In genomic region chr4:129227985-129228381, GRCm38 (mm10) we compare ENCODE assay signal across 9 mouse cellular contexts. TPM values are rescaled to one million over a fixed set of nuclear protein-coding genes. Genes with fewer than 3 reads are reported as not detected.
DNase-seq lines count a peak whose midpoint lies in the region; ATAC-seq and TF ChIP-seq lines count a peak whose summit lies in the region.
"Had no signal": no experiment of that assay in that cellular context is flagged by ENCODE, and none has a peak within 500 bp of the region (broad histone marks: within the 10 kb centered on the region; RNA-seq: fewer than 3 reads in every experiment).

No protein-coding gene starts in this region.

- TF ChIP-seq EP300 in liver, postnatal 0 days (IDR thresholded peaks at IDR 0.05; ENCODE audit: low read depth), result no peak

- TF ChIP-seq POLR2A in small intestine, adult 2 months (IDR thresholded peaks at IDR 0.05; ENCODE audit: low read depth, low read length), result no peak

- no peaks in the 10 kb centered on the region for H3K9me3 ChIP-seq in liver, embryonic 12.5 days (replicated peaks)
- no peaks in the 10 kb centered on the region for H3K9me3 ChIP-seq in liver, postnatal 0 days (ENCODE audit: low read length)
- no peaks in the 10 kb centered on the region for H3K9me3 ChIP-seq in embryonic facial prominence, embryonic 13.5 days
- no peaks in the 10 kb centered on the region for H3K9me3 ChIP-seq in kidney, postnatal 0 days (replicated peaks; ENCODE audit: low read length)

- H3K27ac ChIP-seq in liver, embryonic 12.5 days, result no peak overlapping the region
- H3K27ac ChIP-seq in liver, postnatal 0 days (ENCODE audit: low read depth), result no peak overlapping the region
- 0 out of 2 replicates have a peak overlapping the region, but pooled peaks have one; percentile 66 for H3K27ac ChIP-seq in embryonic facial prominence, embryonic 13.5 days
- H3K27ac ChIP-seq in kidney, postnatal 0 days, result no peak overlapping the region
- no peak overlapping the region for H3K27ac ChIP-seq in small intestine, adult 2 months (ENCODE audit: insufficient read depth, low read depth, low read length)
- H3K27ac ChIP-seq: liver, embryonic 14.5 days had no signal

- H3K4me1 ChIP-seq in liver, embryonic 12.5 days, result peaks cover 46% of the 10 kb centered on the region
- peaks cover 17% of the 10 kb centered on the region for H3K4me1 ChIP-seq in liver, postnatal 0 days (ENCODE audit: insufficient read depth)
- H3K4me1 ChIP-seq in embryonic facial prominence, embryonic 13.5 days, result peaks cover 81% of the 10 kb centered on the region
- peaks cover 18% of the 10 kb centered on the region for H3K4me1 ChIP-seq in kidney, postnatal 0 days (replicated peaks; ENCODE audit: insufficient read depth, low read length)
- peaks cover 49% of the 10 kb centered on the region for H3K4me1 ChIP-seq in small intestine, adult 2 months (ENCODE audit: control insufficient read depth, insufficient read depth, insufficient read length, low read length)

- no peak overlapping the region for H3K4me3 ChIP-seq in liver, embryonic 12.5 days
- H3K4me3 ChIP-seq in liver, postnatal 0 days (ENCODE audit: low read depth, low read length), result no peak overlapping the region
- H3K4me3 ChIP-seq in embryonic facial prominence, embryonic 13.5 days, result peak overlapping the region; percentile 33
- no peak overlapping the region for H3K4me3 ChIP-seq in kidney, postnatal 0 days (replicated peaks; ENCODE audit: low read depth, low read length)
- peak overlapping the region; percentile 16; the same call in 1 of the 2 replicates for H3K4me3 ChIP-seq in small intestine, adult 2 months (ENCODE audit: low read depth, low read length)

- H3K4me2 ChIP-seq in liver, embryonic 12.5 days, result peak overlapping the region; percentile 34; the same call in 1 of the 2 replicates
- no peak overlapping the region for H3K4me2 ChIP-seq in liver, postnatal 0 days (ENCODE audit: low read depth, low read length)
- peak overlapping the region; percentile 56 for H3K4me2 ChIP-seq in embryonic facial prominence, embryonic 13.5 days
- H3K4me2 ChIP-seq in kidney, postnatal 0 days (ENCODE audit: low read length), result peak overlapping the region; percentile 54

- no peak for TF ChIP-seq CTCF in liver, postnatal 0 days (IDR thresholded peaks at IDR 0.05; ENCODE audit: low read depth)
- no peak for TF ChIP-seq CTCF in kidney, postnatal 0 days (IDR thresholded peaks at IDR 0.05; ENCODE audit: low read depth)
- no peak for TF ChIP-seq CTCF in small intestine, adult 2 months (IDR thresholded peaks at IDR 0.05; ENCODE audit: extremely low read depth, insufficient read length, insufficient replicate concordance, low read depth, low read length)

- no peak for ATAC-seq in liver, embryonic 12.5 days
- ATAC-seq in liver, postnatal 0 days, result no peak
- no peak for ATAC-seq in embryonic facial prominence, embryonic 13.5 days (ENCODE audit: insufficient number of reproducible peaks, insufficient read depth, low FRiP score, low TSS enrichment, low read depth)
- ATAC-seq in kidney, postnatal 0 days (replicated peaks; ENCODE audit: low FRiP score, low read depth), result no peak
- no peak for ATAC-seq in megakaryocyte progenitor cell, adult 5-6 weeks (replicated peaks; ENCODE audit: poor library complexity)
- ATAC-seq in erythroid progenitor cell, adult 5-6 weeks (replicated peaks; ENCODE audit: low FRiP score, poor library complexity, severe bottlenecking), result no peak

- WGBS in liver, embryonic 12.5 days (ENCODE audit: insufficient replicate concordance), result 45% methylated on average over 8 of the region's 8 CpGs
- WGBS in liver, postnatal 0 days (ENCODE audit: insufficient replicate concordance), result 51% methylated on average over 8 of the region's 8 CpGs
- WGBS in embryonic facial prominence, embryonic 13.5 days, result 23% methylated on average over 8 of the region's 8 CpGs
- 22% methylated on average over 8 of the region's 8 CpGs for WGBS in kidney, postnatal 0 days
- WGBS in small intestine, adult 2 months, result 29% methylated on average over 8 of the region's 8 CpGs

- H3K9ac ChIP-seq in liver, embryonic 12.5 days, result no peak overlapping the region
- H3K9ac ChIP-seq in liver, postnatal 0 days (replicated peaks), result no peak overlapping the region
- peak overlapping the region; percentile 61 for H3K9ac ChIP-seq in embryonic facial prominence, embryonic 13.5 days
- H3K9ac ChIP-seq in kidney, postnatal 0 days (ENCODE audit: low read depth, low read length), result no peak overlapping the region
- H3K9ac ChIP-seq: liver, embryonic 14.5 days had no signal

- H3K27me3 ChIP-seq in liver, embryonic 12.5 days (replicated peaks), result peaks cover 99% of the 10 kb centered on the region
- H3K27me3 ChIP-seq in liver, postnatal 0 days (ENCODE audit: insufficient read depth, low read length), result peaks cover 2% of the 10 kb centered on the region; the same call in 1 of the 2 replicates
- H3K27me3 ChIP-seq in embryonic facial prominence, embryonic 13.5 days, result peaks cover 25% of the 10 kb centered on the region
- H3K27me3 ChIP-seq in kidney, postnatal 0 days (ENCODE audit: insufficient read depth, low read length), result no peaks in the 10 kb centered on the region
- H3K27me3 ChIP-seq in small intestine, adult 2 months (ENCODE audit: control insufficient read depth, insufficient read depth, low read length), result no peaks in the 10 kb centered on the region

- DNase-seq in liver, postnatal 0 days, result no peak
- no peak for DNase-seq in kidney, postnatal 0 days (ENCODE audit: low spot score)
- DNase-seq in yolk sac, embryonic 10.5 days (ENCODE audit: low spot score), result no peak

- H3K36me3 ChIP-seq in liver, embryonic 12.5 days, result no peaks in the 10 kb centered on the region
- H3K36me3 ChIP-seq in liver, postnatal 0 days (replicated peaks; ENCODE audit: insufficient read depth, low read length), result no peaks in the 10 kb centered on the region
- H3K36me3 ChIP-seq in embryonic facial prominence, embryonic 13.5 days, result peaks cover 24% of the 10 kb centered on the region
- H3K36me3 ChIP-seq in kidney, postnatal 0 days (ENCODE audit: insufficient read depth, low read length), result peaks cover 8% of the 10 kb centered on the region; the same call in 1 of the 2 replicates
- peaks cover 32% of the 10 kb centered on the region for H3K36me3 ChIP-seq in small intestine, adult 2 months (ENCODE audit: control insufficient read depth, insufficient read depth, low read length)

RNA-seq across cellular contexts. Expression of gene C77080, which starts 33.2 kb away (rescaled TPM):
- 0.72 and 0.92 TPM in 2 replicates for polyA plus RNA-seq in liver, embryonic 12.5 days (2016; fragmentation: Nextera tagmentation; extraction: Ambion mirVana)
- polyA plus RNA-seq in liver, postnatal 0 days (2015; fragmentation: Nextera tagmentation; extraction: Ambion mirVana), result 1.4 and 1.8 TPM in 2 replicates
- 7.6 and 8.4 TPM in 2 replicates for polyA plus RNA-seq in embryonic facial prominence, embryonic 13.5 days (2015; fragmentation: Nextera tagmentation; extraction: Ambion mirVana)
- polyA plus RNA-seq in kidney, postnatal 0 days (2015; fragmentation: Nextera tagmentation; extraction: Ambion mirVana), result 9.8 and 11.3 TPM in 2 replicates
- polyA plus RNA-seq in small intestine, adult 2 months (2012; rRNA removed), result 102 and 267 TPM in 2 replicates
- total RNA-seq in megakaryocyte progenitor cell, adult 5-6 weeks (2015), result 0.12 and 0.25 TPM in 2 replicates
- total RNA-seq in megakaryocyte progenitor cell, adult 5-6 weeks (2017), result not detected in 2 replicates
- not detected in 2 replicates for total RNA-seq in erythroid progenitor cell, adult 5-6 weeks (2015; ENCODE audit: low replicate concordance)
- total RNA-seq in erythroid progenitor cell, adult 5-6 weeks (2017; ENCODE audit: low replicate concordance), result not detected in 2 replicates

RNA-seq across cellular contexts. Expression of gene Yars, which starts 38.4 kb away (rescaled TPM):
- polyA plus RNA-seq in liver, embryonic 12.5 days (2016; fragmentation: Nextera tagmentation; extraction: Ambion mirVana), result 92.4 and 92.9 TPM in 2 replicates
- 23.0 and 25.7 TPM in 2 replicates for polyA plus RNA-seq in liver, postnatal 0 days (2015; fragmentation: Nextera tagmentation; extraction: Ambion mirVana)
- polyA plus RNA-seq in embryonic facial prominence, embryonic 13.5 days (2015; fragmentation: Nextera tagmentation; extraction: Ambion mirVana), result 80.0 and 84.5 TPM in 2 replicates
- 48.9 and 55.9 TPM in 2 replicates for polyA plus RNA-seq in kidney, postnatal 0 days (2015; fragmentation: Nextera tagmentation; extraction: Ambion mirVana)
- polyA plus RNA-seq in small intestine, adult 2 months (2012; rRNA removed), result 5.5 and 7.8 TPM in 2 replicates
- total RNA-seq in megakaryocyte progenitor cell, adult 5-6 weeks (2015), result 25.2 and 28.0 TPM in 2 replicates
- total RNA-seq in megakaryocyte progenitor cell, adult 5-6 weeks (2017), result 55.3 and 60.7 TPM in 2 replicates
- 21.0 and 29.9 TPM in 2 replicates for total RNA-seq in erythroid progenitor cell, adult 5-6 weeks (2015; ENCODE audit: low replicate concordance)
- 25.3 and 61.2 TPM in 2 replicates for total RNA-seq in erythroid progenitor cell, adult 5-6 weeks (2017; ENCODE audit: low replicate concordance)

RNA-seq across cellular contexts. Expression of gene S100pbp, which starts 38.5 kb away (rescaled TPM):
- 10.9 and 12.1 TPM in 2 replicates for polyA plus RNA-seq in liver, embryonic 12.5 days (2016; fragmentation: Nextera tagmentation; extraction: Ambion mirVana)
- polyA plus RNA-seq in liver, postnatal 0 days (2015; fragmentation: Nextera tagmentation; extraction: Ambion mirVana), result 3.5 and 3.6 TPM in 2 replicates
- 25.4 and 25.5 TPM in 2 replicates for polyA plus RNA-seq in embryonic facial prominence, embryonic 13.5 days (2015; fragmentation: Nextera tagmentation; extraction: Ambion mirVana)
- 14.5 and 15.6 TPM in 2 replicates for polyA plus RNA-seq in kidney, postnatal 0 days (2015; fragmentation: Nextera tagmentation; extraction: Ambion mirVana)
- 2.3 and 6.4 TPM in 2 replicates for polyA plus RNA-seq in small intestine, adult 2 months (2012; rRNA removed)
- 25.1 and 42.6 TPM in 2 replicates for total RNA-seq in megakaryocyte progenitor cell, adult 5-6 weeks (2015)
- 13.2 and 23.5 TPM in 2 replicates for total RNA-seq in megakaryocyte progenitor cell, adult 5-6 weeks (2017)
- 6.8 and 29.8 TPM in 2 replicates for total RNA-seq in erythroid progenitor cell, adult 5-6 weeks (2015; ENCODE audit: low replicate concordance)
- 8.1 and 11.6 TPM in 2 replicates for total RNA-seq in erythroid progenitor cell, adult 5-6 weeks (2017; ENCODE audit: low replicate concordance)

RNA-seq across cellular contexts. Expression of gene Sync, which starts 59.4 kb away (rescaled TPM):
- 0.13 and 0.24 TPM in 2 replicates for polyA plus RNA-seq in liver, embryonic 12.5 days (2016; fragmentation: Nextera tagmentation; extraction: Ambion mirVana)
- 0.15 TPM in 1 of 2 replicates, not detected in the other for polyA plus RNA-seq in liver, postnatal 0 days (2015; fragmentation: Nextera tagmentation; extraction: Ambion mirVana)
- 0.96 and 1.2 TPM in 2 replicates for polyA plus RNA-seq in embryonic facial prominence, embryonic 13.5 days (2015; fragmentation: Nextera tagmentation; extraction: Ambion mirVana)
- polyA plus RNA-seq in kidney, postnatal 0 days (2015; fragmentation: Nextera tagmentation; extraction: Ambion mirVana), result 0.63 and 0.78 TPM in 2 replicates
- polyA plus RNA-seq in small intestine, adult 2 months (2012; rRNA removed), result 0.34 and 0.37 TPM in 2 replicates
- not detected in 2 replicates for total RNA-seq in megakaryocyte progenitor cell, adult 5-6 weeks (2015)
- total RNA-seq in megakaryocyte progenitor cell, adult 5-6 weeks (2017), result 0.08 TPM in 1 of 2 replicates, not detected in the other
- not detected in 2 replicates for total RNA-seq in erythroid progenitor cell, adult 5-6 weeks (2015; ENCODE audit: low replicate concordance)
- not detected in 2 replicates for total RNA-seq in erythroid progenitor cell, adult 5-6 weeks (2017; ENCODE audit: low replicate concordance)

Comparison
In these comparisons a context has a peak if more than half of its experiments do, and no peak if none do; other contexts are left out.
1. H3K4me3 ChIP-seq: peak in embryonic facial prominence, embryonic 13.5 days (single experiment) and small intestine, adult 2 months (single experiment); none in liver, embryonic 12.5 days (single experiment), liver, postnatal 0 days (single experiment) and kidney, postnatal 0 days (single experiment).